Mouse (Mus musculus) spleen, adult 2 months (tissue): ENCODE measurements around the gene Cisd3. TPM values are rescaled to one million over a fixed set of nuclear protein-coding genes. Genes with fewer than 3 reads are reported as not detected.

Experiments
- DNase-seq, 2 experiments: peaks; one replicate each; pipeline versions ENCODE4 v3.0.0 to v3.0.0-alpha.2; 2012 to 2021; ENCODE audit warnings: low spot score in 2 of 2, low read depth in 1 of 2
- H3K27ac ChIP-seq: fragments of 200-500 bp; 2 replicates; pipeline ENCODE4 v1.5.1; 2012; ENCODE audit warnings: low read length, inconsistent platforms; ENCODE audit not compliant: insufficient read depth
- H3K27me3 ChIP-seq: fragments of 200-500 bp; 2 replicates; pipeline ENCODE4 v1.6.1; 2012; ENCODE audit warnings: mild to moderate bottlenecking, moderate library complexity, low read length, inconsistent platforms; ENCODE audit not compliant: control insufficient read depth, insufficient read depth
- H3K36me3 ChIP-seq: fragments of 200-500 bp; 2 replicates; pipeline ENCODE4 v1.6.1; 2012; ENCODE audit warnings: mild to moderate bottlenecking, low read length, inconsistent platforms; ENCODE audit not compliant: control insufficient read depth, insufficient read depth
- H3K4me1 ChIP-seq: fragments of 200-500 bp; 2 replicates; pipeline ENCODE4 v1.6.1; 2011; ENCODE audit warnings: inconsistent platforms; ENCODE audit not compliant: control insufficient read depth, insufficient read depth, insufficient read length
- H3K4me3 ChIP-seq: fragments of 200-500 bp; 2 replicates; pipeline ENCODE4 v1.5.1; 2011; ENCODE audit warnings: mild to moderate bottlenecking, inconsistent platforms; ENCODE audit not compliant: insufficient read depth, insufficient read length; ENCODE audit errors: extremely low read depth
- CTCF ChIP-seq: fragments of 200-500 bp; IDR thresholded peaks from 2 replicates; pipeline ENCODE4 v1.5.1; 2011; ENCODE audit warnings: mild to moderate bottlenecking, inconsistent platforms; ENCODE audit not compliant: insufficient read depth, insufficient read length, insufficient replicate concordance; ENCODE audit errors: extremely low read depth
- POLR2A ChIP-seq: fragments of 200-500 bp; IDR thresholded peaks from 2 replicates; pipeline ENCODE4 v1.6.1; 2011; ENCODE audit warnings: low read depth, low read length, inconsistent platforms
- WGBS: fragments of 180-500 bp; shearing (Covaris S2); methylation state at CpG from one replicate; pipeline ENCODE4 v1.1.7; 2018; 5-methylcytosine and 5-hydroxymethylcytosine counted together
- polyA plus RNA-seq: library from polyadenylated mRNA; depleted of rRNA; stranded (reverse); fragments of >200 nt; gene quantifications from 2 replicates; pipeline ENCODE4 v1.2.3, GENCODE M21; 2012

Gene Cisd3
- polyA plus RNA-seq, 1 experiment, result 17.3 TPM

- WGBS, result 95% methylated on average over 8 of the region's 8 CpGs
- TF ChIP-seq POLR2A (no peak), CTCF (no peak)
- H3K4me3 ChIP-seq, result no peak overlapping the region
Observed at GRCm38 (mm10) chr11:97696669-97697068, 11.0 kb downstream of the Cisd3 start.

GRCm38 (mm10) chr11:97697199-97697890 lies 11.7 kb downstream of the Cisd3 start:
- H3K27ac ChIP-seq, result no peak overlapping the region
- DNase-seq, result no peak
- peaks cover 13% of the 10 kb centered on the region for H3K27me3 ChIP-seq
- H3K4me3 ChIP-seq, result no peak overlapping the region
- peaks cover 11% of the 10 kb centered on the region; the same call in 1 of the 2 replicates for H3K4me1 ChIP-seq
- no peaks in the 10 kb centered on the region for H3K36me3 ChIP-seq
- no peak for TF ChIP-seq POLR2A
- no peak for TF ChIP-seq CTCF
- WGBS, result 82% methylated on average over 11 of the region's 11 CpGs

More at GRCm38 (mm10) chr11:97696669-97697068, 11.0 kb downstream of the Cisd3 start:
- DNase-seq, result no peak
- H3K27ac ChIP-seq, result no peak overlapping the region
- no peaks in the 10 kb centered on the region for H3K36me3 ChIP-seq
- H3K27me3 ChIP-seq, result peaks cover 13% of the 10 kb centered on the region
- peaks cover 11% of the 10 kb centered on the region; the same call in 1 of the 2 replicates for H3K4me1 ChIP-seq

- Histone ChIP-seq H3K36me3 (no peaks in the 10 kb centered on the region), H3K4me1 (peaks cover 11% of the 10 kb centered on the region; the same call in 1 of the 2 replicates), H3K27ac (no peak overlapping the region), H3K4me3 (no peak overlapping the region), H3K27me3 (peaks cover 13% of the 10 kb centered on the region)
- TF ChIP-seq POLR2A, result no peak
- no peak for TF ChIP-seq CTCF
- DNase-seq, result no peak
- 68% methylated on average over 14 of the region's 14 CpGs for WGBS
Observed at GRCm38 (mm10) chr11:97697891-97698529, 12.4 kb downstream of the Cisd3 start.

DNA sequence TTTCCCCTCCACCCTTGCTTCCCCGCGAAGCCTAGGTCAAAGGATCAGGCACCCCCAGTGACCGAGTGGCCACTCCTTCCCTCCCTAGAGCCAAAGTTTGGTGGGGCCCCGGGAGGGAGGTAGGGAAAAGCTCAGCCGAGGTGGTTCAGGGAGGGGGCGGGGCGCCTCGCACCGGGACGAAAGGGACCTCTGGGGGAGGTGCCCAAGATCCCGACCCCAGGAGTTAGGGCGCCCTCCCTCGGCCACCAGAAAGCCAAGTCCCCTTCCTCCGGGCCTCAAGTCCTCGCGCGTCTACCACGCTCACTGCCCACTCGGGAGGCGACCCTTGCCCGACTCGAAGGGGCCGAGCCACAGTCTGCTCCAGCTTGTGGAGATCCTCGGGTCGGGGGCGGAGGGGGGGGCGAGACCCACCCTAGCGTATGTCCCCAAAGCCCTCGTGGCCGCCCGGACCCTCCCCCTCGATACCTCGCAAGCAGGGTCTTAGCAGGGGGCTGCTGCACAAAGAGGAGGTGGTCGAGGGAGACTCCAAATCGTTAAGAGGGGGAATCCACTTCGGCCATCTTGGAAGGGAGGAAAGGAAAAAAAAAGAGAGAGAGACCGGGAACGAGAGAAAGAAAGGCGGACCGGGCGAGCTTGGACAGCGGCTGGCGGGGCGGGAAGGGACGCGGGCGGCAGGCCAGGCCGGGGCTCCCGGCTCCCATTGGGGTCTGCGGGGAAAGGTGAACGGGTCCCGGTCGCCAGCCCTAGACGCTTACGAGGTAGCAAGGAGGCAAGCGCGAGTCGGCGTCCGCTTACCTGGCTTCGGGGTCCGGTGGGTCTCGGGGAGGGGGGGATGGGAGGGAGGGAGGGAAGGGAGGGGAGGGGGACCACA lies 13.3 kb downstream of the Cisd3 start:
- Histone ChIP-seq H3K27ac (no peak overlapping the region), H3K27me3 (peaks cover 13% of the 10 kb centered on the region), H3K4me3 (peak overlapping the region; percentile 58; the same call in 1 of the 2 replicates), H3K4me1 (peaks cover 13% of the 10 kb centered on the region; the same call in 1 of the 2 replicates), H3K36me3 (no peaks in the 10 kb centered on the region)
- DNase-seq, result no peak
- TF ChIP-seq POLR2A (no peak), CTCF (no peak)
- under 1% methylated on average over 58 of the region's 63 CpGs for WGBS

DNA sequence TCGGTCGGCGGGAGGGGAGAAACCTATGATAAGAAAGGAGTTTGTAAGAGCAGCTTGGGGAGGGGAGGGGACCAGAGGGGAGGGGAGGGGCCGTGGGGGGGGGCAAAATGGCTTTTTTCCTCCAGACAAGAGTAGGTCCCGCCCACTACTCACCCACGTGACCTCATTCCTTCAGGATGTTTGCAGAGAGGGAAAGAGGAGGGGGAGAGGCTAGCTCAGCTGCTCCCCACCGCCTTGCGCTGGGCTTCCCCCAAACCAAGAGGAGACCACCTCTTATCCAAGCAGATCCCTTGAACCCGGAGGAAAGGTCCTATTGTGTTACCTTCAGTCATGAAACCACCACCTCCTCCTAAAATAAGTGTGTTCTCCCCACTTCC lies 14.0 kb downstream of the Cisd3 start:
- H3K27me3 ChIP-seq, result peaks cover 13% of the 10 kb centered on the region
- 0% methylated on average over 5 of the region's 9 CpGs for WGBS
- TF ChIP-seq POLR2A (no peak), CTCF (no peak)

GRCm38 (mm10) chr11:97700003-97700745 lies 14.5 kb downstream of the Cisd3 start, which contains the start of gene Pcgf2:
Gene Pcgf2 (minus strand): TSS chr11:97700497.
- H3K36me3 ChIP-seq, result no peaks in the 10 kb centered on the region
- TF ChIP-seq CTCF (no peak), POLR2A (no peak)
- peaks cover 13% of the 10 kb centered on the region; the same call in 1 of the 2 replicates for H3K4me1 ChIP-seq
- under 1% methylated on average over 85 of the region's 85 CpGs for WGBS
- DNase-seq, result peak in 1 of 2 experiments; percentile 49
- H3K4me3 ChIP-seq, result peak within 1 kb of the TSS; percentile 58
- H3K27ac ChIP-seq, result peak within 1 kb of the TSS; percentile 21
- peaks cover 13% of the 10 kb centered on the region for H3K27me3 ChIP-seq

More for the DNA sequence above, 14.0 kb downstream of the Cisd3 start:
- H3K36me3 ChIP-seq, result no peaks in the 10 kb centered on the region
- H3K4me1 ChIP-seq, result peaks cover 13% of the 10 kb centered on the region; the same call in 1 of the 2 replicates
- DNase-seq, result no peak
- H3K4me3 ChIP-seq, result peak overlapping the region; percentile 58
- H3K27ac ChIP-seq, result peak overlapping the region; percentile 21
